Mouse (Mus musculus) stomach, postnatal 0 days (tissue): ENCODE measurements around the gene Hdlbp. TPM values are rescaled to one million over a fixed set of nuclear protein-coding genes. Genes with fewer than 3 reads are reported as not detected.

Experiments used
- ATAC-seq: fragments of 200-750 bp; cut with Nextera tagmentation; 2 replicates; pipeline ENCODE4 v1.8.0; 2017; ENCODE audit not compliant: low FRiP score, low TSS enrichment
- DNase-seq: peaks from one replicate; pipeline ENCODE4 v3.0.0-alpha.2; 2016; ENCODE audit warnings: low spot score
- H3K27ac ChIP-seq: fragments of 300-500 bp; sonication (generic); replicated peaks from 2 replicates; pipeline ENCODE4 v1.5.1; 2014; ENCODE audit warnings: mild to moderate bottlenecking, control low read depth
- H3K27me3 ChIP-seq: fragments of 300-500 bp; sonication (generic); 2 replicates; pipeline ENCODE4 v1.6.1; 2014; ENCODE audit warnings: low read length; ENCODE audit not compliant: control insufficient read depth, insufficient read depth
- H3K36me3 ChIP-seq: fragments of 300-500 bp; sonication (generic); 2 replicates; pipeline ENCODE4 v1.6.1; 2014; ENCODE audit warnings: low read length, mixed read lengths; ENCODE audit not compliant: control insufficient read depth, insufficient read depth
- H3K4me1 ChIP-seq: fragments of 300-500 bp; sonication (generic); replicated peaks from 2 replicates; pipeline ENCODE4 v1.6.1; 2014; ENCODE audit warnings: antibody characterized with exemption; ENCODE audit not compliant: control insufficient read depth, insufficient read depth
- H3K4me2 ChIP-seq: fragments of 300-500 bp; sonication (generic); replicated peaks from 2 replicates; pipeline ENCODE4 v1.6.1; 2014; ENCODE audit warnings: low read depth, mild to moderate bottlenecking, control low read depth, moderate library complexity
- H3K4me3 ChIP-seq: fragments of 300-500 bp; sonication (generic); 2 replicates; pipeline ENCODE4 v1.5.1; 2014; ENCODE audit warnings: low read depth, low read length, control low read depth
- H3K9ac ChIP-seq: fragments of 300-500 bp; sonication (generic); 2 replicates; pipeline ENCODE4 v1.6.1; 2014; ENCODE audit warnings: mild to moderate bottlenecking, low read length, control low read depth, mixed read lengths
- H3K9me3 ChIP-seq: fragments of 300-500 bp; sonication (generic); 2 replicates; pipeline ENCODE4 v1.6.1; 2016; ENCODE audit warnings: low read length; ENCODE audit not compliant: control insufficient read depth
- CTCF ChIP-seq: IDR thresholded peaks from 2 replicates; pipeline ENCODE4 v1.5.1; 2016; ENCODE audit warnings: antibody characterized with exemption, low read depth, mild to moderate bottlenecking, moderate library complexity
- EP300 ChIP-seq: optimal IDR thresholded peaks from 2 replicates; pipeline ENCODE3; 2016; ENCODE audit warnings: antibody characterized with exemption
- WGBS: fragments of 180-500 bp; shearing (Covaris S2); extraction: QIAGEN DNeasy Blood & Tissue Kit; methylation state at CpG from one replicate; pipeline ENCODE4 v1.1.7; 2014; 5-methylcytosine and 5-hydroxymethylcytosine counted together
- polyA plus RNA-seq: library from polyadenylated mRNA; unstranded; fragments of >200 nt; fragmentation: Nextera tagmentation; extraction: Ambion mirVana; gene quantifications from 2 replicates; pipeline ENCODE4 v1.2.1, GENCODE M21; 2015

Hdlbp gene
- polyA plus RNA-seq, 1 experiment from 2014 or later: 155 TPM

GRCm38 (mm10) chr1:93388906-93389305, 89.7 kb downstream of the Hdlbp start:
- Histone ChIP-seq H3K9ac (no peak overlapping the region), H3K9me3 (no peaks in the 10 kb centered on the region), H3K27me3 (no peaks in the 10 kb centered on the region), H3K36me3 (no peaks in the 10 kb centered on the region), H3K4me3 (no peak overlapping the region), H3K4me2 (no peak overlapping the region), H3K27ac (no peak overlapping the region), H3K4me1 (no peaks in the 10 kb centered on the region)
- ATAC-seq: no peak
- 66% methylated on average over 2 of the region's 2 CpGs for WGBS
- DNase-seq: no peak
- TF ChIP-seq CTCF: no peak
- TF ChIP-seq EP300: no peak

GRCm38 (mm10) chr1:93387198-93387597, 91.4 kb downstream of the Hdlbp start:
- no peak for DNase-seq
- Histone ChIP-seq H3K27me3 (no peaks in the 10 kb centered on the region), H3K4me3 (no peak overlapping the region), H3K27ac (no peak overlapping the region), H3K4me2 (no peak overlapping the region), H3K36me3 (no peaks in the 10 kb centered on the region), H3K4me1 (no peaks in the 10 kb centered on the region), H3K9me3 (no peaks in the 10 kb centered on the region), H3K9ac (no peak overlapping the region)
- no peak for ATAC-seq
- TF ChIP-seq CTCF (no peak), EP300 (no peak)
- 62% methylated on average over 2 of the region's 2 CpGs for WGBS

GRCm38 (mm10) chr1:93379117-93379516, 99.5 kb downstream of the Hdlbp start:
- WGBS: 77% methylated on average over 5 of the region's 5 CpGs
- Histone ChIP-seq H3K9me3 (no peaks in the 10 kb centered on the region), H3K4me2 (no peak overlapping the region), H3K9ac (no peak overlapping the region), H3K27ac (no peak overlapping the region), H3K36me3 (no peaks in the 10 kb centered on the region), H3K27me3 (no peaks in the 10 kb centered on the region), H3K4me3 (no peak overlapping the region), H3K4me1 (no peaks in the 10 kb centered on the region)
- TF ChIP-seq EP300 (no peak), CTCF (0 out of 2 replicates have a peak, but pooled peaks have one; percentile 21)
- ATAC-seq: no peak
- no peak for DNase-seq

- no peaks in the 10 kb centered on the region for H3K9me3 ChIP-seq
- no peak for ATAC-seq
- DNase-seq: no peak
- TF ChIP-seq EP300: no peak
- no peak for TF ChIP-seq CTCF
- no peaks in the 10 kb centered on the region for H3K36me3 ChIP-seq
- H3K27me3 ChIP-seq: no peaks in the 10 kb centered on the region
- H3K4me2 ChIP-seq: no peak overlapping the region
- H3K27ac ChIP-seq: no peak overlapping the region
- WGBS: 51% methylated on average over 5 of the region's 5 CpGs
- no peak overlapping the region for H3K9ac ChIP-seq
- H3K4me3 ChIP-seq: no peak overlapping the region
- no peaks in the 10 kb centered on the region for H3K4me1 ChIP-seq
Measured at GRCm38 (mm10) chr1:93377307-93377706, 101.3 kb downstream of the Hdlbp start.

GRCm38 (mm10) chr1:93373665-93374064, 105.0 kb downstream of the Hdlbp start, which contains the start of gene Ano7:
Gene Ano7 (plus strand): TSS chr1:93373930.
- peak; percentile 85 for ATAC-seq
- peak within 1 kb of the TSS; percentile 45; the same call in 1 of the 2 replicates for H3K27ac ChIP-seq
- H3K4me1 ChIP-seq: no peaks in the 10 kb centered on the region
- H3K4me3 ChIP-seq: no peak within 1 kb of the TSS
- no peaks in the 10 kb centered on the region for H3K9me3 ChIP-seq
- H3K9ac ChIP-seq: peak within 1 kb of the TSS; percentile 32; the same call in 1 of the 2 replicates
- no peaks in the 10 kb centered on the region for H3K27me3 ChIP-seq
- H3K4me2 ChIP-seq: peak within 1 kb of the TSS; percentile 34
- no peak for TF ChIP-seq EP300
- peak; percentile 42 for TF ChIP-seq CTCF
- H3K36me3 ChIP-seq: no peaks in the 10 kb centered on the region
- 40% methylated on average over 4 of the region's 4 CpGs for WGBS
- DNase-seq: peak; percentile 62

- Histone ChIP-seq H3K36me3 (peaks cover 15% of the 10 kb centered on the region), H3K4me3 (no peak overlapping the region), H3K4me2 (no peak overlapping the region), H3K27ac (no peak overlapping the region), H3K9me3 (no peaks in the 10 kb centered on the region), H3K4me1 (no peaks in the 10 kb centered on the region), H3K9ac (no peak overlapping the region), H3K27me3 (no peaks in the 10 kb centered on the region)
- WGBS: 90% methylated on average over 6 of the region's 6 CpGs
- TF ChIP-seq EP300: no peak
- TF ChIP-seq CTCF: no peak
- no peak for ATAC-seq
- no peak for DNase-seq
Measured at GRCm38 (mm10) chr1:93365641-93366040, 113.0 kb downstream of the Hdlbp start.
